Mouse (Mus musculus) stomach, embryonic 14.5 days (tissue): ENCODE measurements around the gene 4930518I15Rik. TPM values are rescaled to one million over a fixed set of nuclear protein-coding genes. Genes with fewer than 3 reads are reported as not detected.
"Not testable (repeated sequence)": the region's sequence is repeated elsewhere in the genome, so short reads cannot be mapped to it uniquely, and the experiment has no call there.

ENCODE experiments used
- ATAC-seq: fragments of 200-750 bp; cut with Nextera tagmentation; 2 replicates; pipeline ENCODE4 v1.8.0; 2017; ENCODE audit warnings: low read depth, moderate TSS enrichment; ENCODE audit not compliant: insufficient number of reproducible peaks, insufficient read depth, low FRiP score
- H3K27ac ChIP-seq: fragments of 300-500 bp; sonication (generic); 2 replicates; pipeline ENCODE4 v1.5.1; 2014; ENCODE audit warnings: mild to moderate bottlenecking, low read length, moderate library complexity, mixed read lengths
- H3K27me3 ChIP-seq: fragments of 300-500 bp; sonication (generic); 2 replicates; pipeline ENCODE4 v1.6.1; 2014; ENCODE audit warnings: low read length, control low read depth, mixed read lengths; ENCODE audit not compliant: control insufficient read depth, insufficient read depth
- H3K36me3 ChIP-seq: fragments of 300-500 bp; sonication (generic); 2 replicates; pipeline ENCODE4 v1.6.1; 2014; ENCODE audit warnings: mild to moderate bottlenecking, control low read depth, low read length, moderate library complexity, mixed read lengths; ENCODE audit not compliant: control insufficient read depth, insufficient read depth
- H3K4me1 ChIP-seq: fragments of 300-500 bp; sonication (generic); 2 replicates; pipeline ENCODE4 v1.6.1; 2014; ENCODE audit warnings: low read length, control low read depth, mixed read lengths; ENCODE audit not compliant: control insufficient read depth, insufficient read depth
- H3K4me2 ChIP-seq: fragments of 300-500 bp; sonication (generic); replicated peaks from 2 replicates; pipeline ENCODE4 v1.6.1; 2014; ENCODE audit warnings: low read depth, low read length, control low read depth
- H3K4me3 ChIP-seq: fragments of 300-500 bp; sonication (generic); 2 replicates; pipeline ENCODE4 v1.5.1; 2014; ENCODE audit warnings: low read depth, low read length, control low read depth
- H3K9ac ChIP-seq: fragments of 300-500 bp; sonication (generic); replicated peaks from 2 replicates; pipeline ENCODE4 v1.6.1; 2014; ENCODE audit warnings: low read depth, mild to moderate bottlenecking, control low read depth, low read length, moderate library complexity, mixed read lengths
- H3K9me3 ChIP-seq: fragments of 300-500 bp; sonication (generic); 2 replicates; pipeline ENCODE4 v1.6.1; 2016; ENCODE audit warnings: low read depth, low read length, control low read depth; ENCODE audit not compliant: control insufficient read depth
- WGBS: fragments of 180-500 bp; shearing (Covaris S2); extraction: QIAGEN DNeasy Blood & Tissue Kit; methylation state at CpG from one replicate; pipeline ENCODE4 v1.1.7; 2014; 5-methylcytosine and 5-hydroxymethylcytosine counted together
- polyA plus RNA-seq: library from polyadenylated mRNA; unstranded; fragments of >200 nt; fragmentation: Nextera tagmentation; extraction: Ambion mirVana; gene quantifications from 2 replicates; pipeline ENCODE4 v1.2.1, GENCODE M21; 2014

Gene 4930518I15Rik
- polyA plus RNA-seq, 1 experiment from 2014 or later = 9.1 TPM

GRCm38 (mm10) chr2:156885666-156886065 is 27.9 kb upstream of the 4930518I15Rik start:
- H3K4me3 ChIP-seq, H3K4me2 ChIP-seq, H3K9ac ChIP-seq, H3K9me3 ChIP-seq, H3K27me3 ChIP-seq, H3K36me3 ChIP-seq, H3K4me1 ChIP-seq, ATAC-seq, H3K27ac ChIP-seq: not testable (repeated sequence)
- 78% methylated on average over 2 of the region's 2 CpGs for WGBS

DNA sequence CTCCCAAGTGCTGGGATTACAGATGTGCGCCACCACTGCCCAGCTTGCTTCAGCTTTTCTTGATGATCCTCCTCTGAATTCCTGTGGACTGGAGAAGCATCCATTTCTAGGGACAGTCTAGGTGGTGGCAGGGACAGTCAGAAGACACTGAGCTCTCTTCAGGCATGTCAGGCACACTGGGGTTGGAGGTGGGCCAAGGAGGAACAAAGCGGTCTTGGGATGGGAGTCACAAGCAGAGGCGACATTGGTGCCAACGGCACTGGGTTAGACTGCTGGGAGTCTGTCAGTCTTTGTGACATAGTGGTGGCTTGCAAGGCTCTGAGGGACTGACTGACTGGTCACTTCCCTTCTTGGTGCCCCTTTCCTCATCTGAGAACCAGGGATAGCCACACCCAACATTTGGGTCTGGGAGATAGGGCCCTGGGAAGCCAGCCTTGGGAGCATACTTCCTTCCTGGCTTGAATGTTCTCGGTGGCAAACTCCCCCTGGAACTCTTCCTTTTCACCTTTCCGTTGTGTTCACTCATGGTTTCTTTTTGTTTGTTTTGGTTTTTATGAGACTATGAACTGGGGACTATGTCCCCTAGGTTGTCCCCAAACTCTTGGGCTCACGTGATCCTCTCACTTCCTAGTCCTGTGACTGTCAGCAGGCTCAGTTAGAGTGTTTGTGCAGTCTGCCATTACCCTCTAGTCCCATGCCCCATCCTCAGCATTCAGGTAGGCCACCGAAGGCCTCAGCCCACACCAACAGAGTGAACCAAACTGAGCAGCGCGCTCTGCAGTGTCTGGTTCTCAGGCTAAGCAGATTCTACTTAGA is 26.9 kb upstream of the 4930518I15Rik start:
- Histone ChIP-seq H3K9me3 (no peaks in the 10 kb centered on the region), H3K27ac (no peak overlapping the region), H3K4me3 (no peak overlapping the region), H3K36me3 (no peaks in the 10 kb centered on the region), H3K9ac (no peak overlapping the region), H3K4me2 (no peak overlapping the region), H3K4me1 (no peaks in the 10 kb centered on the region), H3K27me3 (no peaks in the 10 kb centered on the region)
- 86% methylated on average over 10 of the region's 10 CpGs for WGBS
- ATAC-seq = no peak

DNA sequence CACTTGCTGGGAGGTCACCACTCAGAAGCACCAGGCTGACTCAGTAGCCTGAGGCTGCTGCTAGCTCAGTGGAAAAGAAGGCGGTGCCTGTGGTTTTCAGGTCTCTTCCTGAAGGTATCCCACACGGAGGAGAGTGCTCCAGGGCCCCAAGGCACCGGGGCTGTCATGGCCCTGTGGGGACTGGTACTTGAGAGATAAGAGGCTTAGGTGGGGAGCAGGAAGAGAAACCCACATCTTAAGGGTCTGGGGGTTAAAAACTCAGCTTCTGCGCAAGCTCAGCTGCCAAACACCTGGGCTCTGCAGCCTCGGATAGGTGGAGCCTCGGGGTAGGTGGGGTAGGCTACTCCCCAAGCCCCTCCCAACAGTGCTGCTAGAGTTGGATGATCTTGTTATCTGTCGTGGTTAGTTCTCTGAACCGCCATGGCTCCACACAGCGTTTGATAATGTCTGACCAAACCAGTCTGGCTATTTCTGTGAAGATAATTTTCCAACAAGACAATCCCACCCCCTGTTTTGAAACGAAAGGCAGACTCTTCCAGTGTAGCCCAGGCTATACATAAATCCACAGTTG is 24.8 kb upstream of the 4930518I15Rik start:
- Histone ChIP-seq H3K27ac (no peak overlapping the region), H3K4me1 (0 out of 2 replicates have a peak, but pooled peaks cover 2% of the 10 kb centered on the region), H3K4me2 (no peak overlapping the region), H3K9me3 (no peaks in the 10 kb centered on the region), H3K4me3 (no peak overlapping the region), H3K27me3 (no peaks in the 10 kb centered on the region), H3K9ac (no peak overlapping the region), H3K36me3 (no peaks in the 10 kb centered on the region)
- 31% methylated on average over 10 of the region's 10 CpGs for WGBS
- no peak; the same call in 1 of the 2 replicates for ATAC-seq

- H3K27me3 ChIP-seq = no peaks in the 10 kb centered on the region
- H3K36me3 ChIP-seq = peaks cover 1% of the 10 kb centered on the region; the same call in 1 of the 2 replicates
- no peak overlapping the region for H3K4me2 ChIP-seq
- no peak overlapping the region for H3K27ac ChIP-seq
- H3K4me1 ChIP-seq = 0 out of 2 replicates have a peak, but pooled peaks cover 2% of the 10 kb centered on the region
- H3K4me3 ChIP-seq = no peak overlapping the region
- WGBS = 81% methylated on average over 3 of the region's 3 CpGs
- no peak for ATAC-seq
- no peaks in the 10 kb centered on the region for H3K9me3 ChIP-seq
- H3K9ac ChIP-seq = no peak overlapping the region
Measured at GRCm38 (mm10) chr2:156879541-156879940, 21.8 kb upstream of the 4930518I15Rik start.

DNA sequence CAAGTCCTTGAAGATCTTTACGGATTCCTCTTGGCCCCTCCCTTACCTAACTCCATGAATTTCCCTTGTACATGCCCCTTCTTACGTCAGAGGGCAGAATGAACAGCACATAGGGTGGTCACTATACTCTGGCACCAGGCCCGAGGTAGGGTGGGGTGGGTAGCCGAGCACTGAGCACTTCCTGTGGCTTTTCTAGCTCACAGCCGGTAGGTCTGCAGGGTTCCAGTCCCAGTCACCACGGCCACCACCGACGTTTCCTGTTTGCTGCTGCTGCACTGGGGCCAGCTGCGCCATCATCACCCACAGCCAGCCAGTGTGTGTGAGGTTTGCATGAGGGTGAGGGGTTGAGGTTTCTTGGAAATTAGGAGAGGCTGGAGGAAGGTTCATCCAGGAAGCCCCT is 20.0 kb upstream of the 4930518I15Rik start:
- Histone ChIP-seq H3K36me3 (peaks cover 19% of the 10 kb centered on the region), H3K27ac (no peak overlapping the region), H3K9me3 (no peaks in the 10 kb centered on the region), H3K4me1 (0 out of 2 replicates have a peak, but pooled peaks cover 2% of the 10 kb centered on the region), H3K4me3 (no peak overlapping the region), H3K4me2 (no peak overlapping the region), H3K9ac (no peak overlapping the region), H3K27me3 (no peaks in the 10 kb centered on the region)
- ATAC-seq = no peak
- WGBS = 53% methylated on average over 9 of the region's 9 CpGs

DNA sequence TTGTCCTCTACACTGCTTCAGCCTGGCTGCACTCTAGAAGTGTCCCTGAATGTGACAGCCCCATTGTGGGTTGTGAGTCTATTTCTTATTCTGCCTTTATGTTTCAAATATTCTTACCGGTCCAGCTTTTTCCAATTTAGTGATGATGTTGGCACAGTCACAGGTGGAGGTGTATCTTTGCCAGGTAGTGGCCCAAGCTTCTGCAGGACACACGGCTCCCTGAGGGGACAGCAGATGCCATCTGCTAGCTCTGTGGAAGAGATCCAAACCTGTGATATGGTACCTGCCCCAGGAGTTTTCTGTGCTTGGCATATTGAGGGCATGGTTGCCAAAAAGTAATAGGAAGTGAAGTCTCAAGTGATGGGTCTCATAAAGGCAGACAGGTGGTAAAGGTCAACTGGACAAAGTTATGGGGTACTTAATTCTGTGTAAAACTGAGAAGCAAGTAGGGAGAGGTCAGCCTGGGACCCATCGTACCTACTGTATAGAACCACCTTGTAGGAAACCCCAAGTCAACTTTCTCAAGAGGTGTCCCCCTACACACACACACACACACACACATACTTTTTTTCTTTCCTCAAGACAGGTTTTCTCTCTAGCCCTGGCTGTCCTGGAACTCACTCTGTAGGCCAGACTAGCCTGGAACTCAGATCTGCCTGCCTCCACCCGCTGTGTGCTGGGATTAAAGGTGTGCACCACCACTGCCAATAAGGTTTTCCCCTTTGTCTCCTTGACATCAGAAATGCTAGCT is 17.2 kb upstream of the 4930518I15Rik start:
- Histone ChIP-seq H3K27me3 (no peaks in the 10 kb centered on the region), H3K9ac (no peak overlapping the region), H3K4me1 (0 out of 2 replicates have a peak, but pooled peaks cover 2% of the 10 kb centered on the region), H3K27ac (no peak overlapping the region), H3K4me3 (no peak overlapping the region), H3K36me3 (peaks cover 39% of the 10 kb centered on the region), H3K4me2 (no peak overlapping the region), H3K9me3 (no peaks in the 10 kb centered on the region)
- 93% methylated on average over 4 of the region's 4 CpGs for WGBS
- no peak for ATAC-seq

DNA sequence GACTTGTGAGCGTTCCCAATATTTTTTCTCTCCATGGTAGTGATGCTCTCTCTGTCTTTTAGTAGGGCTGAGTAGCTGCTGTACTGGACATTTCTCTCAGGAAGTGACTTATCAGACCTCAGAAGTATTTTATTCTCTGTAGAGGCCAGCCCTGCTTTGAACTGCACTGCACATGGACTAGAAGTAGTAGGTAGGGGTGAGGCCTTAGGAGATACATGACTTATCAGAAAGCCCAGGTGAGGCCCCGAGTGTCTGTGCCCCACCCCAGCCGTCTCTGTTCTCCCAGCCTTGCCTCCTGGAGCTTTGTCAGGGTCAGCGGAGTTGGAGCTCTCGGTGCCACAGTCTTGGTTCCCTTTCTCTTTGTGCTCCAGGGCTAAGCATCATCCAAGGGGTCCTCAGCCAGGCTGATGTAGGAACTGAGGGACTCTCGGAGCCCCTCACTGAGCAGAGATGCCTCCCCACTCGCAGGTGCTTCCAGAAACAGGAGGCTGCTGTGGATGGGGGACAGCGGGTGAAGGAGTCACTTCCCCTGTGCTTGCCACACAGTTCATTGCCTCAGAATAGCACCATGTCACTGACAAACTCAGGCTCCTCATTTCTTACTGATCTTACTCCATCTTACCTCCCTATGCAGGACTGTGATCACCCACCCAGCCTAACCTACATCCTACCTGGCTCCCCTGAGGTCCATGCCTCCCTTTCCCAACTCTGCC is 16.5 kb upstream of the 4930518I15Rik start:
- 0 out of 2 replicates have a peak, but pooled peaks cover 2% of the 10 kb centered on the region for H3K4me1 ChIP-seq
- peaks cover 39% of the 10 kb centered on the region for H3K36me3 ChIP-seq
- H3K27ac ChIP-seq = no peak overlapping the region
- no peaks in the 10 kb centered on the region for H3K27me3 ChIP-seq
- no peak for ATAC-seq
- H3K9ac ChIP-seq = no peak overlapping the region
- no peak overlapping the region for H3K4me3 ChIP-seq
- H3K9me3 ChIP-seq = no peaks in the 10 kb centered on the region
- 86% methylated on average over 8 of the region's 8 CpGs for WGBS
- H3K4me2 ChIP-seq = no peak overlapping the region

DNA sequence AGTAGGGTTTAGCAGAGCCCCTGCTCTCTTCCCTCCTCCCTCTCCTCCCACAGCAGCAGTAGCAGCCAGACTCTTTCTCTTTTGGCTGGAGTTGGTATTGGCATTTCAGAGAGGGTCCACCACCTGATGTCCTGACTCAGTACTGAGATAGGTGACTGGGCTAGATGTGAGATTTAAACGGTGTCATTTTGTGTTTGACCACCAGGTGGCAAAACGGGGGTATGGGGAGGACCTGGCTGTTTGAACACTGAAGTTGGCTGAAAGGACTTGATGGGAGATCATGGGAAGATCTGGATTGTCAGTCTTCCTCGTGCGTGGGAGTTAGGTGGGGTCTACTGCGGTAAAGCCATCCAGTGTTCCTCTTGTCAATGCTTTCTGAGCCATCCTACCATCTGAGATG is 15.9 kb upstream of the 4930518I15Rik start:
- no peak for ATAC-seq
- Histone ChIP-seq H3K4me3 (no peak overlapping the region), H3K27ac (no peak overlapping the region), H3K4me2 (no peak overlapping the region), H3K27me3 (no peaks in the 10 kb centered on the region), H3K36me3 (peaks cover 39% of the 10 kb centered on the region), H3K4me1 (0 out of 2 replicates have a peak, but pooled peaks cover 2% of the 10 kb centered on the region), H3K9me3 (no peaks in the 10 kb centered on the region), H3K9ac (no peak overlapping the region)
- 30% methylated on average over 5 of the region's 5 CpGs for WGBS
